Mouse (Mus musculus) stomach, postnatal 0 days (tissue): ENCODE data around the gene Adgrg6.

Experiments
- CTCF ChIP-seq: IDR thresholded peaks from 2 replicates; pipeline ENCODE4 v1.5.1; 2016; ENCODE audit warnings: antibody characterized with exemption, low read depth, mild to moderate bottlenecking, moderate library complexity
- EP300 ChIP-seq: optimal IDR thresholded peaks from 2 replicates; pipeline ENCODE3; 2016; ENCODE audit warnings: antibody characterized with exemption

DNA sequence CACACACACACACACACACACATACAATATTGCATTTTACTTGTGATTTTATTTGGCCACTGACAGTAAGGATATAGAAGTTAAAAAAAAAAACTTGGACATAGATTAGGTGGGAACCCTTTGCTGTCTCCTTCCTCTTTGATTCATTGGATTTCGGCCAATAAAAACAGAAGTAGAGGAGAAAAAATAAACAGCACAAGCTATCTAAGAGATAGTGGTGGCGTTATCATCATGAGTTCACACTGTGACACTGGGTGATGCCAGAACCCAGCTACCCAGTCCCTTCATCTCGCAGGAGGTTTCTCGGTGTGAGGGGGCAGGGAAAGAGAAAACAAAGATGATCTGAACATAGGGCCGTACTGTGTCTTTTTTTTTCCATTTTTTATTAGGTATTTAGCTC lies 62.2 kb downstream of the Adgrg6 start:
- TF ChIP-seq CTCF (no peak), EP300 (no peak)
